8 mouse cellular contexts compared by ENCODE assay signal in genomic region chr4:139287122-139287863, GRCm38 (mm10). TPM values are rescaled to one million over a fixed set of nuclear protein-coding genes. Genes with fewer than 3 reads are reported as not detected.
DNase-seq lines count a peak whose midpoint lies in the region; ATAC-seq and TF ChIP-seq lines count a peak whose summit lies in the region.

No protein-coding gene starts in this region.

- TF ChIP-seq EP300 in stomach, postnatal 0 days (optimal IDR thresholded peaks at IDR 0.05): no peak

- DNase-seq in hindbrain, embryonic 10.5 days (ENCODE audit: low spot score): peak; percentile 79
- peak; percentile 51 for DNase-seq in c-Kit-positive CD71-positive TER-119-negative erythroid progenitor cells, embryonic 14.5 days (ENCODE audit: low read depth)
- DNase-seq in frontal cortex, postnatal 10 days (ENCODE audit: low spot score in 2 of 2): peak; percentile 60 to 76
- peak; percentile 81 for DNase-seq in left cerebral cortex, postnatal 4 days
- DNase-seq in naive thymus-derived CD4-positive, alpha-beta T cell, adult 2 months (ENCODE audit: low read depth): peak; percentile 83
- peak; percentile 90 for DNase-seq in stomach, postnatal 0 days (ENCODE audit: low spot score)

- H3K9ac ChIP-seq in hindbrain, embryonic 16.5 days (ENCODE audit: low read depth, low read length): no peak overlapping the region
- H3K9ac ChIP-seq in intestine, embryonic 15.5 days: no peak overlapping the region
- H3K9ac ChIP-seq in stomach, postnatal 0 days (ENCODE audit: low read length): no peak overlapping the region

- H3K27me3 ChIP-seq in hindbrain, embryonic 10.5 days (ENCODE audit: insufficient read depth, poor library complexity, severe bottlenecking): no peaks in the 10 kb centered on the region
- no peaks in the 10 kb centered on the region for H3K27me3 ChIP-seq in hindbrain, embryonic 16.5 days (replicated peaks; ENCODE audit: control insufficient read depth, insufficient read depth, low read length)
- no peaks in the 10 kb centered on the region for H3K27me3 ChIP-seq in intestine, embryonic 15.5 days (replicated peaks)
- no peaks in the 10 kb centered on the region for H3K27me3 ChIP-seq in stomach, postnatal 0 days (ENCODE audit: control insufficient read depth, insufficient read depth, low read length)

- H3K4me1 ChIP-seq in hindbrain, embryonic 10.5 days (replicated peaks): peaks cover 17% of the 10 kb centered on the region
- H3K4me1 ChIP-seq in hindbrain, embryonic 16.5 days (ENCODE audit: control insufficient read depth, insufficient read depth, low read depth, low read length): peaks cover 6% of the 10 kb centered on the region; the same call in 1 of the 2 replicates
- H3K4me1 ChIP-seq in intestine, embryonic 15.5 days (replicated peaks): no peaks in the 10 kb centered on the region; the same call in 1 of the 2 replicates
- H3K4me1 ChIP-seq in stomach, postnatal 0 days (replicated peaks; ENCODE audit: control insufficient read depth, insufficient read depth): no peaks in the 10 kb centered on the region

- intact Hi-C loops in left cerebral cortex, postnatal 4 days (cut with DNase I): loop anchor here (10.0 kb wide), 1 partner anchor 202 kb away; no protein-coding TSS in a partner anchor

- 84% methylated on average over 18 of the region's 18 CpGs for WGBS in hindbrain, embryonic 10.5 days
- 83% methylated on average over 18 of the region's 18 CpGs for WGBS in hindbrain, embryonic 16.5 days
- WGBS in intestine, embryonic 15.5 days: 83% methylated on average over 18 of the region's 18 CpGs
- 70% methylated on average over 18 of the region's 18 CpGs for WGBS in stomach, postnatal 0 days

- no peak overlapping the region for H3K4me3 ChIP-seq in hindbrain, embryonic 10.5 days
- no peak overlapping the region for H3K4me3 ChIP-seq in hindbrain, embryonic 16.5 days (ENCODE audit: low read length)
- H3K4me3 ChIP-seq in intestine, embryonic 15.5 days (replicated peaks): no peak overlapping the region
- no peak overlapping the region for H3K4me3 ChIP-seq in stomach, postnatal 0 days (ENCODE audit: low read depth, low read length)

- H3K4me2 ChIP-seq in hindbrain, embryonic 16.5 days (ENCODE audit: low read length): no peak overlapping the region
- no peak overlapping the region for H3K4me2 ChIP-seq in intestine, embryonic 15.5 days (replicated peaks)
- no peak overlapping the region for H3K4me2 ChIP-seq in stomach, postnatal 0 days (replicated peaks; ENCODE audit: low read depth)

- ATAC-seq in hindbrain, embryonic 16.5 days: no peak
- ATAC-seq in intestine, embryonic 15.5 days: 0 out of 2 replicates have a peak, but pooled peaks have one; percentile 32
- peak; percentile 58 for ATAC-seq in stomach, postnatal 0 days (ENCODE audit: low FRiP score, low TSS enrichment)

- peak; percentile 97 for TF ChIP-seq CTCF in stomach, postnatal 0 days (IDR thresholded peaks at IDR 0.05; ENCODE audit: low read depth)

- H3K9me3 ChIP-seq in hindbrain, embryonic 10.5 days: no peaks in the 10 kb centered on the region
- H3K9me3 ChIP-seq in hindbrain, embryonic 16.5 days (ENCODE audit: control insufficient read depth, low read length): no peaks in the 10 kb centered on the region
- H3K9me3 ChIP-seq in intestine, embryonic 15.5 days: no peaks in the 10 kb centered on the region
- H3K9me3 ChIP-seq in stomach, postnatal 0 days (ENCODE audit: control insufficient read depth, low read length): no peaks in the 10 kb centered on the region

- H3K27ac ChIP-seq in hindbrain, embryonic 10.5 days: no peak overlapping the region
- no peak overlapping the region for H3K27ac ChIP-seq in hindbrain, embryonic 16.5 days (ENCODE audit: low read depth, low read length)
- H3K27ac ChIP-seq in intestine, embryonic 15.5 days: no peak overlapping the region
- H3K27ac ChIP-seq in stomach, postnatal 0 days (replicated peaks): no peak overlapping the region

- peaks cover 98% of the 10 kb centered on the region for H3K36me3 ChIP-seq in hindbrain, embryonic 10.5 days
- peaks cover 7% of the 10 kb centered on the region for H3K36me3 ChIP-seq in hindbrain, embryonic 16.5 days (ENCODE audit: control insufficient read depth, insufficient read depth, low read length)
- H3K36me3 ChIP-seq in intestine, embryonic 15.5 days: peaks cover 51% of the 10 kb centered on the region
- H3K36me3 ChIP-seq in stomach, postnatal 0 days (ENCODE audit: control insufficient read depth, insufficient read depth, low read length): peaks cover 48% of the 10 kb centered on the region

RNA-seq across cellular contexts. Expression of gene Pqlc2, which starts 23.2 kb away (rescaled TPM):
- 15.0 and 16.3 TPM in 2 replicates for polyA plus RNA-seq in hindbrain, embryonic 10.5 days (2016; fragmentation: Nextera tagmentation; extraction: Ambion mirVana)
- polyA plus RNA-seq in hindbrain, embryonic 16.5 days (2015; fragmentation: Nextera tagmentation; extraction: Ambion mirVana): 14.0 and 15.5 TPM in 2 replicates
- polyA plus RNA-seq in intestine, embryonic 15.5 days (2015; fragmentation: Nextera tagmentation; extraction: Ambion mirVana): 19.3 and 23.3 TPM in 2 replicates
- total RNA-seq in left cerebral cortex, postnatal 4 days (2021): 10 to 100 TPM; 12.7 to 12.9 TPM
- 20.9 and 22.2 TPM in 2 replicates for polyA plus RNA-seq in stomach, postnatal 0 days (2015; fragmentation: Nextera tagmentation; extraction: Ambion mirVana)

RNA-seq across cellular contexts. Expression of gene Akr7a5, which starts 23.3 kb away (rescaled TPM):
- 104 and 105 TPM in 2 replicates for polyA plus RNA-seq in hindbrain, embryonic 10.5 days (2016; fragmentation: Nextera tagmentation; extraction: Ambion mirVana)
- polyA plus RNA-seq in hindbrain, embryonic 16.5 days (2015; fragmentation: Nextera tagmentation; extraction: Ambion mirVana): 64.7 and 65.5 TPM in 2 replicates
- polyA plus RNA-seq in intestine, embryonic 15.5 days (2015; fragmentation: Nextera tagmentation; extraction: Ambion mirVana): 170 and 186 TPM in 2 replicates
- total RNA-seq in left cerebral cortex, postnatal 4 days (2021): 10 to 100 TPM; 24.9 to 26.4 TPM
- 73.2 and 73.8 TPM in 2 replicates for polyA plus RNA-seq in stomach, postnatal 0 days (2015; fragmentation: Nextera tagmentation; extraction: Ambion mirVana)
